Mouse (Mus musculus) lung, embryonic 14.5 days (tissue): ENCODE measurements around the gene Rpl7a. TPM values are rescaled to one million over a fixed set of nuclear protein-coding genes. Genes with fewer than 3 reads are reported as not detected.

Source experiments
- ATAC-seq: fragments of 200-750 bp; cut with Nextera tagmentation; 2 replicates; pipeline ENCODE4 v1.8.0; 2017; ENCODE audit warnings: mild to moderate bottlenecking, moderate TSS enrichment, moderate library complexity; ENCODE audit not compliant: insufficient read depth
- DNase-seq: peaks from one replicate; pipeline ENCODE4 v3.0.0-alpha.2; 2015
- H3K27ac ChIP-seq: fragments of 300-500 bp; sonication (generic); 2 replicates; pipeline ENCODE4 v1.5.1; 2014; ENCODE audit warnings: low read depth, mild to moderate bottlenecking, moderate library complexity
- H3K27me3 ChIP-seq: fragments of 300-500 bp; sonication (generic); 2 replicates; pipeline ENCODE4 v1.6.1; 2014; ENCODE audit warnings: low read length, control low read depth; ENCODE audit not compliant: insufficient read depth
- H3K36me3 ChIP-seq: fragments of 300-500 bp; sonication (generic); 2 replicates; pipeline ENCODE4 v1.6.1; 2014; ENCODE audit warnings: control low read depth; ENCODE audit not compliant: insufficient read depth
- H3K4me1 ChIP-seq: fragments of 300-500 bp; sonication (generic); 2 replicates; pipeline ENCODE4 v1.6.1; 2014; ENCODE audit warnings: antibody characterized with exemption, control low read depth; ENCODE audit not compliant: insufficient read depth
- H3K4me2 ChIP-seq: fragments of 300-500 bp; sonication (generic); 2 replicates; pipeline ENCODE4 v1.6.1; 2014; ENCODE audit warnings: mild to moderate bottlenecking
- H3K4me3 ChIP-seq: fragments of 300-500 bp; sonication (generic); 2 replicates; pipeline ENCODE4 v1.5.1; 2014; ENCODE audit warnings: low read depth, low read length
- H3K9ac ChIP-seq: fragments of 300-500 bp; sonication (generic); 2 replicates; pipeline ENCODE4 v1.6.1; 2014
- H3K9me3 ChIP-seq: fragments of 300-500 bp; sonication (generic); 2 replicates; pipeline ENCODE4 v1.6.1; 2016; ENCODE audit warnings: low read depth, low read length, control low read depth
- CTCF ChIP-seq: IDR thresholded peaks from 2 replicates; pipeline ENCODE4 v1.5.1; 2016; ENCODE audit warnings: antibody characterized with exemption, low read depth
- whole genome bisulfite sequencing: fragments of 180-500 bp; shearing (Covaris S2); extraction: QIAGEN DNeasy Blood & Tissue Kit; methylation state at CpG from one replicate; pipeline ENCODE4 v1.1.7; 2014; 5-methylcytosine and 5-hydroxymethylcytosine counted together
- polyA plus RNA-seq: library from polyadenylated mRNA; unstranded; fragments of >200 nt; fragmentation: Nextera tagmentation; extraction: Ambion mirVana; gene quantifications from 2 replicates; pipeline ENCODE4 v1.2.1, GENCODE M21; 2014

Gene Rpl7a
- polyA plus RNA-seq, 1 experiment from 2014 or later = 784 TPM

DNA sequence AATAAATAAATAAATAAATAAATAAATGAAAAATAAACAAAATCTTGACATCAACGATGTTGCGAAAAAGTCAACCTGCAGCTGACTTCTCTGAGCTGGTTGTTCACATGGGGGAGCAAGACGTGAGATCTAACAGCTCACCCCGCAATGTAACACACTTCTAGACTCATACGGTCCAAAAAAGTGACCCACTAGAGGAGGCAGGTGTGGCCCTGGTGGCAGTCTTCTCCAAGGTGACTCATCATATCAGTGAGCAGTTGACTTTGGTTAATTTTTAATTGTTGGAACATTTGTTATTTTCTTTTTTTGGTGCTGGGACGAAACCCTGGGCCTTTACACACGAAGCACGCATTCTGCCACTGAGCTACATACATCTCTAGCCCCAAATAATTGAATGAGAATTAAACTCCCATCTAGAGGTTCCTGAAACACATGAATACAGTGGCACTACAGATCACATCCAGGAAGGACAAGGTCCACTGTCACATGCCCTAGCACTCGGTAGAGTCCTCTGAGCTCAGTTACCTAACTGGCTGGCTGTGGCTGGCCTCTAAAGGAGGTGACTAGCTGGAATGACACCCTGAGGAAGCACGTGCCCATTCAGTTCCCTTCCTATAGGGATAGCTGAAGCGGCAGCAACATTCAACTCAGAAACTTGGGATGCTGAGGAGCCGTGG, 46.4 kb downstream of the Rpl7a start:
- ATAC-seq = no peak
- WGBS = 91% methylated on average over 12 of the region's 12 CpGs
- no peak for TF ChIP-seq CTCF

DNA sequence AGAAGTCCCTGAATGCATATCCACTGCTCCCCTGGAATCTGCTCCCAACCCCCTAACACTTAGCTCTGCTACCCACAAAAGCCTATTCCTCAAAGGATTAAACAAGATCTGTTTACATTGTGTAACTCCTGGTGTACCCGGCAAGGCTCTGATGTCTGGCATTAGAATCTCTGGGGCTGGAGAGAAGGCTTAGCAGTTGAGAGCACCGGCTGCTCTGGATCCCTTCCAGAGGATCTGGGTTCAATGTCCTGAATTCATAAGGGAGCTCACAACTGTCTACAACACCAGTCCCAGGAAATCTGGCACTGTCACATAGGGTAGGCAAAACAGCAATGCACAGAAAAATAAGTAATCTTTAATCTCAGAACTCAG, 46.9 kb downstream of the Rpl7a start:
- no peak overlapping the region for H3K9ac ChIP-seq
- no peaks in the 10 kb centered on the region for H3K27me3 ChIP-seq
- H3K4me1 ChIP-seq = no peaks in the 10 kb centered on the region
- H3K4me3 ChIP-seq = no peak overlapping the region
- no peak for TF ChIP-seq CTCF
- peaks cover 89% of the 10 kb centered on the region for H3K36me3 ChIP-seq
- H3K4me2 ChIP-seq = no peak overlapping the region
- 77% methylated on average over 2 of the region's 2 CpGs for WGBS
- ATAC-seq (no peak), DNase-seq (no peak)
- H3K27ac ChIP-seq = no peak overlapping the region
- H3K9me3 ChIP-seq = no peaks in the 10 kb centered on the region

More for the DNA sequence above, 46.4 kb downstream of the Rpl7a start:
- no peak overlapping the region for H3K27ac ChIP-seq
- no peaks in the 10 kb centered on the region for H3K9me3 ChIP-seq
- H3K4me2 ChIP-seq = no peak overlapping the region
- no peaks in the 10 kb centered on the region for H3K4me1 ChIP-seq
- peaks cover 90% of the 10 kb centered on the region for H3K36me3 ChIP-seq
- no peak overlapping the region for H3K4me3 ChIP-seq
- DNase-seq = no peak
- no peak overlapping the region for H3K9ac ChIP-seq
- H3K27me3 ChIP-seq = no peaks in the 10 kb centered on the region

GRCm38 (mm10) chr2:26960756-26961155, 50.2 kb downstream of the Rpl7a start:
- H3K4me1 ChIP-seq = no peaks in the 10 kb centered on the region
- H3K4me3 ChIP-seq = no peak overlapping the region
- WGBS = 71% methylated on average over 4 of the region's 4 CpGs
- peak; percentile 51 for TF ChIP-seq CTCF
- H3K4me2 ChIP-seq = no peak overlapping the region
- no peak for ATAC-seq
- H3K27ac ChIP-seq = no peak overlapping the region
- H3K9me3 ChIP-seq = no peaks in the 10 kb centered on the region
- H3K9ac ChIP-seq = no peak overlapping the region
- peak; percentile 44 for DNase-seq
- H3K36me3 ChIP-seq = peaks cover 62% of the 10 kb centered on the region
- no peaks in the 10 kb centered on the region for H3K27me3 ChIP-seq

Other genes with a start within 250 kb of the Rpl7a start
- gene Lcn4, start 239.5 kb upstream of the Rpl7a start, polyA plus RNA-seq = not detected in 2 replicates
- not detected in 2 replicates for gene Abo, start 45.8 kb upstream of the Rpl7a start, polyA plus RNA-seq
- 12.5 and 15.5 TPM in 2 replicates for gene Surf6, start 7.9 kb upstream of the Rpl7a start, polyA plus RNA-seq
- 33.2 and 34.6 TPM in 2 replicates for gene Med22, start 87 bp upstream of the Rpl7a start, polyA plus RNA-seq
- gene Surf2, start 5.6 kb downstream of the Rpl7a start, polyA plus RNA-seq = 33.2 and 35.5 TPM in 2 replicates
- 41.5 and 43.6 TPM in 2 replicates for gene Surf1, start 5.8 kb downstream of the Rpl7a start, polyA plus RNA-seq
- 195 and 211 TPM in 2 replicates for gene Surf4, start 23.2 kb downstream of the Rpl7a start, polyA plus RNA-seq
- not detected in 2 replicates for gene Stkld1, start 23.3 kb downstream of the Rpl7a start, polyA plus RNA-seq
- 44.9 and 48.3 TPM in 2 replicates for gene Rexo4, start 53.6 kb downstream of the Rpl7a start, polyA plus RNA-seq
- gene Adamts13, start 62.7 kb downstream of the Rpl7a start, polyA plus RNA-seq = 0.07 and 0.08 TPM in 2 replicates
- 48.4 and 58.8 TPM in 2 replicates for gene Cacfd1, start 99.2 kb downstream of the Rpl7a start, polyA plus RNA-seq
- 0.28 and 0.35 TPM in 2 replicates for gene Slc2a6, start 117.2 kb downstream of the Rpl7a start, polyA plus RNA-seq
- gene Mymk, start 161.4 kb downstream of the Rpl7a start, polyA plus RNA-seq = 0.17 and 0.18 TPM in 2 replicates
- gene Adamtsl2, start 168.6 kb downstream of the Rpl7a start, polyA plus RNA-seq = 19.2 and 21.0 TPM in 2 replicates
- gene Fam163b, start 231.7 kb downstream of the Rpl7a start, polyA plus RNA-seq = 0.61 and 0.70 TPM in 2 replicates